Mouse (Mus musculus): Measurements from ENCODE around the gene Epor.

Gene Epor

DNA sequence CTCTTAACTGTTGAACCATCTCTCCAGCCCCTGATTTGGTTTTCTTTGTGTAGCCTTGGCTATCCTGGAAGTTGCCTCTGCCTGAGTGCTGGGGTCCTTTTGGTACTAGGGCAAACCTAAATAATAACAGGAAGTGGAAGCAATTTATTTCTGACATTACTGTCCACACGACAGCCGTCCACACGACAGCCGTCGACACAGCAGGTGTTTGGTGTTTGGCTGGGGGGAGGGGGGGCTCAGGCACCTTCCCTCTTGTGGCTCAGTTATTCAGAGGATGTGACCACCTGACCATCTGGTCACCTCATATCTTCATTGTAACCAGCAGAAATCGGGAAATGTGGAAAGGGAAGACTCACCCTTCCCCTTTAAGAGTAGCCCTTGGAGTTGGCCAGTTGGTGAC lies 5.6 kb upstream of the Epor start:
- no peak for DNase-seq (ENCODE audit: low read depth in 2 of 2, low spot score in 2 of 2)

DNA sequence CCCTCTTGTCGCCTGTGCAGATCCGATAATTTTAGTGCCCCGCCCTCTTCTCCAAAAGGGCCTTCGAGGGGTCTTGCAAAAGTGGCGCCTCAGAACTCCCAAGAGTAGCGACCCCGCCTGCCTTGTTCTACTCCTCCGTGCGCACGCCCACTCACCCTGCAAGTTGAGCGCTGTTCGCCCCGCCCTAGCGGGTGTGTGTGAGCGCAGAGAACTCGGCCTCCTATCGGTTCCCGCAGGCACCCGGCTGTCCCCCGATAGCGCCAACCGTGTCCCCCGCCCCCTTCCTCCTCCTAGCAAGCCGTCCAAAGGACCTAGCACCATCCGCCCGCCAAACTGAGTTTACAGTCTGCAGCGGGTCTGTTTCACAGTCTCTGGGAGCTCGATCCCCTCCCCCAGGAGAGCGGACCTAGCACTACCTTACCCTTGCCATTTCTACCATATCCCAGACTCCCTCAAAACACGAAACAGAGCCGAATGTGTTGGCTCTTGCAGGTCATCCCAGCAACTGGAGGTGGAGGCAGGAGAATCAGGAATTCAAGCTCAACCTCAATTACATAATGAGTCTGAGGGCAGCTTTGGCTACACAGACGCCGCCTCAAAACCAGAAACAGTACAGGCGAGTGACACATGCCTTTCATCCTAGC lies 768 bp downstream of the Epor start:
- peak; percentile 37 to 53 for DNase-seq (ENCODE audit: low read depth in 2 of 2, low spot score in 2 of 2)

DNA sequence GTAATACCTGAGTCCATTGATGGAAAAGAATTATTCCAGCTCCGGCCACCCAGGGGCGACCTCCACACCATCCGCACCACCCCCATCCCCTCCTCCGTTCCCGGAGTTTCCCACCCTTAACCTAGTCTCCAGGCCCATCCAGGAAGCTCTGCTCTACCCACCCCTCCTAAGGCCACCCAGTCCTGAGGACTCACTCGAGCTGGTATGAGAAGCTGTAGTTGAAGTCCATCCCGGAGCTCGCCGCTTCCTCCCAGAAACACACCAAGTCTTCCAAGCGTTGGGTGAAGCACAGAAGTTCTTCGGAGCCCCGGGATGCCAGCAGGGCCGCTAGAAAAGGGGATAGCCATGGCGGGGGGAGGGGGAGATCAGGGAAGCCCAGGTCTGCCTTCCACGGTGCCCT lies 1.3 kb downstream of the Epor start:
- no peak for DNase-seq (ENCODE audit: low read depth in 2 of 2, low spot score in 2 of 2)

DNA sequence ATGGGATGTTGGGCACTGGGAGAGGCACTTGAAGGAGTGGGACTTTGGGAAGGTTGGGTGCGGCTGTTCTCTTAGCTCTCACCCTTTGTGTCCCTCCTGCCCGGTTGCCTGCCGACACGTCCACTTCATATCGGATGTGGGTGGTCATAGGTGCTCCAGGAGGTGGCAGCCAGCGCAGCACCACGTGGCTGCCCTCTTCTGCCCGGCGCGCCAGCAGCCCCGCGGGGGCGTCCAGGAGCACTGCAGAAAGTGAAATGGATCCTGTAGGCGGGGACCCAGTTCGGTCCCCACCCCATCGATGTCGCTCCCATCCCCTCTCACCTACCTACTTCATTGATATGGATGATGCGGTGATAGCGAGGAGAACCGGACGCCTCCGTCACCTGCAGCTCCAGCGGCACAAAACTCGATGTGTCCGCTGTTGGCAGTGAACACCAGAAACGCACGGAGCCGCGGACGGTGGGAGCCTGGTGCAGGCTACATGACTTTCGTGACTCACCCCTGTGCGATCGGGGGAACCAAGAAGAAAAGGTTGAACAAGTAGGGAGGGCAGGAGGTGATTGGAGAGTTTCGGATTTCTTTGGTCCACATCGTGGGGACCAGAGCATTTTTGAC lies 1.8 kb downstream of the Epor start:
- no peak for DNase-seq (ENCODE audit: low read depth in 2 of 2, low spot score in 2 of 2)

DNA sequence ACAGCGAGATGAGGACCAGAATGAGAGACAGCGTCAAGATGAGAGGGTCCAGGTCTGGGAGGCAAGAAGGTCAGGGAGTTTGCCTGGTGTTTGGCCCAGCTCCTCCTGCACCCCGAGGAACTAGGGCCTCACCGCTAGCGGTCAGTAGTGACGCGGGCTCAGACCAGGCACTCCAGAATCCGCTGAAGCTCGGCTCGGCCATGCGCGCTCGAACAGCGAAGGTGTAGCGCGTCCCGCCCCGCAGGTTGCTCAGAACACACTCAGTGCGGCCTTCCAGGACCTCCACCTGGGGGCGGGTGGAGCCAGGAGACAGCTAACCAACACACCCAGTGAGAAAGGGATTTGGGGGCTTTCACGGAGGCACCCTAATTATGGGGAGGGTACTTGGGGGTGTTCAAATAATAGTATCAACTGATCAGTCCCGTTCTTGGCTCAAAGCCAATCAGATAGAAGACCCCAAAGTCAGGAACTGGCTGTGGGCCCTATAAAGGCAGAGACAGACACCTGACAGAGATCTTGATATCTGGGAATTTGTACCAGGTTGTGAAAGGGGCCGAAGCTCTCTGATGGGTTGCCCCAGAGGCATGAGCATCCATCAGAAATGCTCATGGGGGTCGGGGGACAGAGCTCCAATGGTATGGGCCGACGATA lies 2.6 kb downstream of the Epor start:
- no peak for DNase-seq (ENCODE audit: low read depth in 2 of 2, low spot score in 2 of 2)

DNA sequence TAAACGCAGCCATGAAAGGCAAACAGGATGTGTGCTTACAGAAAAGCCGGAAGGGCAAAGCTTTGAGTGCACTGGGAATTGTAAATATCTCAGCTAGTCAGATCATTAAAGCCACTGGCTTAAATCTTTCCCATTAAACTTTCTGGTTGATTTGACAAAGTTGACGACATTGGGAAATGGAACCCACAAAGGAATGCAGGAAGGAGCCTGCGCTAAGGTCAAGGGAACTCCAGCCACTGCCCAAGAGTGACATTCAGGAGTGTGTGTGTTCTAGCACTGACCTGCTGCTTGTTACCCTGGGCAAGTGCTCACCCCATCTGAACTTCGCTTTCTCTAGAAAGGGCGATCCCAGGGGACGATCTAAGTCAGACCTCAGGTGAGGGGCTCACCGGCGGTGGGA lies 3.2 kb downstream of the Epor start:
- DNase-seq (ENCODE audit: low read depth in 2 of 2, low spot score in 2 of 2): no peak

DNA sequence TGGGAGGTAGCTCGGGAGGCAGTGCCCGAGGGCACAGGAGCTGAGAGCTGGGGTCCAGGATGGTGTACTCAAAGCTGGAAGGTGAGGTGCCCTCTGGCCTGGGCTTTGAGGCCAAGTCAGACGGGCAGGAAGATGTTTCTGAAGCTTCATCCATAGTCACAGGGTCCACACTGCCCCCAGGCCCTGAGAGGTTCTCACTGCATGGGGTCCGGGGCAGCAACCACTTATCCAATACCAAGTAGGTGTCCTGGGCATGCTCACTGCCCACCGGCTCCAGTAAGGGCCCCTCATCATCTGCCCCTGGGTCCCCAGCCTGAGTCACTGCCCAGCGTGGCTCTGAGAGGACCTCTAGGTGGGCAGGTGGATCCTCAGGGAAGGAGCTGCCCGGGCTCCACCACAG lies 4.1 kb downstream of the Epor start:
- DNase-seq (ENCODE audit: low read depth in 2 of 2, low spot score in 2 of 2): no peak

DNA sequence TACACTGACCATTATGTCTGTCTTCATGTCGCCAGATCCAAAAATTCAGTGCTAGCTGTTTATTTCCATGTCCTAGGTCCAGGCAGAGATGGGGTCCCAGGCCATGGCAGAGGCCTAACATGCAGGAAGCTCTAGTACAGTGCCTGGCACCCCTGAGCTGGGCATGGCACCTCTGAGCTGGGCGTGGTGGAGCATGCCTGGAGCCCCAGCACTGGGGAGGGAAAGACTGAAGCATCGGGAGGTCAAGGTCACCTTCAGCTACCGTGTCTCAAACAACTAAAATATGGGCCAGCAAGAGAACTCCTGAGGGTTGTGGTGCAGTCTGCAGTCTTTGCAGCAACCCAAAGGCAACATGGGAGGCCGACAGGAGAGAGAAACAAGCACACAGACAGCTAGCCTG lies 4.9 kb downstream of the Epor start:
- no peak for DNase-seq (ENCODE audit: low read depth in 2 of 2, low spot score in 2 of 2)

DNA sequence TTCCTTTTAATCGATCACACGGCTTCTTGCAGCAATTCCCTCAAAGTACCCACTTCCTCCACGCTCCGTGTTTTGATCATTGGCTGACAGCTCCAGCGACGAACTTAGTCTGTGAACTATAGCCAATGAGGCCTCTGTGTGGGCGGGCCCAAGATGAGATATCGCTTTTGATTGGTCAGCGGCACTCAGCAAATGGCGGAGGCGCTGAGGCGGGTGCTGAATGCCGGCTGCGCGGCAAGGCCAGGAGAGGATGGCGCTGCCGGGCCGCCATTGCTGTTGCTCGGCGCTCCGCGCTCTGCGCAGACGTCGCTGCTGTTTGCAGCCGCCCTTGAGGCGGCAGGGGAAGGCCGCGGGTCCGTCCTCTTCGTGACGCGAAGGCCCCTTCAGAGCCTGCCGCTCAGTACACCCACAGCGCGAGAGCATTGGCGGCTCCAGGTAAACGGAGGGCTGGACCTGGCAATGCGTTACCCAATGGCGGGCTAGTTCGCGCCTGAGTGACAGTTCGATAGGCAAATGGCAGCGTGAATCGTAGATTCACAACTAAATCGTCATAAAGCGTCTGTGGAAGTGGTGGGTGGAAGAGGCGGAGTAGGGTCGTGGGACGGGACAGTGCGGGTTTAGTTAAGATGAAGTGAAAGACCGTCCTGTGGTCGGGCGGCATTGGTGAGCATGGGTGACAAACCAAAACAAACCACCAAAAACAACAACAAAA lies 7.6 kb downstream of the Epor start, which contains the start of gene Swsap1:
Gene Swsap1 (plus strand): TSS at position 186 of the 712 bp plus-strand sequence.
- DNase-seq (ENCODE audit: low read depth in 2 of 2, low spot score in 2 of 2): peak; percentile 94 to 98

DNA sequence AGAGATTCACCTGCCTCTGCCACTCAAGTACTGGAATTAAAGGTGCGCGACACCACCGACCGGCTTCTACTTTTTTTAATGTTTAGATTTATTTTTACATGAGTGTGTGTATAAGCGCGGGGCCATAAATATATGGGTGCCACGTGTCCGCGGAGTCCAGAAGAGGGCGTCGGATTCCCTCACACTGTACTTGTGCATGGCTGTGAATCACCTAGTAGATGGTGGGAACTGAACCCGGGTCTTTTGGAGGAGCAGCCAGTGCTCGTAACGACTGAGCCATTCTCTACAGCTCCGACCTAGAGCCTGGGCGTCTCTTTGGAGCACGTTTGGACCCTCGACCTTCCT lies 8.1 kb downstream of the Epor start:
- DNase-seq (ENCODE audit: low read depth in 2 of 2, low spot score in 2 of 2): no peak

DNA sequence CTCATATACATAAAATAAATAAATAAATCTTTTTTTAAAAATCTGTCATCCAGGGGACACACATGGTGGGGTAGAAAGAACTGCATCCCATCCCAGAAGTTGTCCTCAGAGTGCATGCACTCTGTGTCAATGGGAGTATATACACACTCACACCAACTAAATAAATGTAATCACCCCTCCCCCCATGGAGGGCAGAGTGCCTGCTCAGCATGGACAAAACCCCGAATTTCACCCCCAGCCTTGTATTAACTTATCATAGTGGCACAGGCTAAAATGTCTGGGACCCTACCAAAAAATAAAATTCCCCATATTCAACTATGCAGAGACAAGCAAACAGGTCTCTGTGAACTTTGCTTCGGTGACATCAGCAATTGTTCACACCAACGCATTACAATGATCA lies 8.7 kb downstream of the Epor start:
- DNase-seq (ENCODE audit: low read depth in 2 of 2, low spot score in 2 of 2): no peak

DNA sequence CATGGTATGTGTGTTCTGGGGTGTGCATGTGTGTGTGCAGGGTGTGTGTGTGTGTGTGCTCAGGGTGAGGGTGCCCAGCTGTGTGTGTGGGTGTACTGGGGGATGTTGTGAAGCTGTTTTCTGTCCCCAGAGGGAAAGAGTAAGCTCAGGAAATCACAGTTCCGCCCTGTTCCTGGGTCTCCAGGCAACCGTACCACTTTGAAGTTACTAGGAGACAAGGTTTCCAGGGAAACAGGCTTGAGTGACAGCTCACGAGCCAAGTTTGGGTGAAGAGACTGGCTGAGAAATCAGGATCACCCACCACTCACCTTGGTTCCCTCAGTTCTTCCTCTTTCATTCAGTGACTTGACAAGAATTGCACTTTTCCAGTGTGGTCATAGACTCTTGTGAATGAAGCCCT lies 9.7 kb downstream of the Epor start:
- no peak for DNase-seq (ENCODE audit: low read depth in 2 of 2, low spot score in 2 of 2)

DNA sequence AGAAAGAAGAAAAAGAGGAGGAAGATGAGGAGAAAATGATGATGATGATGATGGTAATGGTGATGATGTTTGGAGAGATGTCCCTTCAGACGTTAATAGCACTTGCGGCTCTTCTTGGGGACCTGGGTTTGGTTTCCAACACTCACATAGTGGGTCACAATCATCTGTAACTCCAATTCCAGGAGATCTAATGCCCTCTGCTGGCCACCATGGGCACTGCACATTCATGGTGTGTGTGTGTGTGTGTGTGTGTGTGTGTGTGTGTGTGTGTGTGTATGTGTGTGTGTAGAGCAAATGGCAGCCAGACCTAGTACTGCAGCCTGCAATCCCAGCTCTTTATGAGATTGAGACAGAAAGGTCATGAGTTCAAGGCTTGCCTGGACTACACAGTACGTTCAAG lies 11.3 kb downstream of the Epor start:
- peak in 1 of 2 experiments; percentile 24 for DNase-seq (ENCODE audit: low read depth in 2 of 2, low spot score in 2 of 2)

DNA sequence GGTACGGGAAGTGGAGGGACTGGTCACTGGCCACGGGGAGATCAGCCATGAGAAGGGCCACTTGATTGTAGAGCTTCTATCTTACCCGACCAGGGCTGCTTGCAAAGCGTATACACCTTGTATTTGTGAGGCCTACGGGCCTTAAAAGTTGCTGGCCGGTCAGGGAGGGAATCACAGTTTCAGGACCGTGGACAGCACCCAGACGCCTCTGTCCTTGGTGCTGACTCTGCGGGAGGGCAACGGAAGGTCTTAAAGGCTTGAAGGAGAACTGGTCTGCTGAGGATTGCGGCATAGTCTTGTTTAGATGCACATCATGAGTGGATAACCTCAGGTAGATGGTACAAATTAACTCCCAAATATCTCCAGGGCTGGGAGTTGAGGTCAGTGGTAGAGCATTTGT lies 13.0 kb downstream of the Epor start:
- peak; percentile 56 to 63 for DNase-seq (ENCODE audit: low read depth in 2 of 2, low spot score in 2 of 2)

DNA sequence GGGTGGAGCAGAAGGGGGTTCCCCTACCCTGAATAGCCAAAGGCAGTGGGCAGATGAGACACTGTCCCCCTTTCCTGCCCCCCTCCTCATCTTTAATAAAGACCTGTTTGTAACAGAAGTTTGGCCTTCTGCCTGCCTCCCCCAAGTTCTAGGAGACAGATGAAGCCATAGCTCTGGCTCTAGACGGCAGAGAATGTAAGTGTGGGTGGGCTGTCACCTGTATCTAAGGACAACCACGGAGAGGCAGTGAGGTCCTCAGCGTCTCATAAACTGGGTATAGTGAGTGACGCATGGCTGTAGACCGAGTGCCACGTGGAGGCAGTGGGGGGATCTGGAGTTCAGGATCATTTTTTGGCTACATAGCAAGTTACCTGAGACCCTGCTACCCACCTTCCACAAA lies 14.5 kb downstream of the Epor start:
- no peak for DNase-seq (ENCODE audit: low read depth in 2 of 2, low spot score in 2 of 2)

DNA sequence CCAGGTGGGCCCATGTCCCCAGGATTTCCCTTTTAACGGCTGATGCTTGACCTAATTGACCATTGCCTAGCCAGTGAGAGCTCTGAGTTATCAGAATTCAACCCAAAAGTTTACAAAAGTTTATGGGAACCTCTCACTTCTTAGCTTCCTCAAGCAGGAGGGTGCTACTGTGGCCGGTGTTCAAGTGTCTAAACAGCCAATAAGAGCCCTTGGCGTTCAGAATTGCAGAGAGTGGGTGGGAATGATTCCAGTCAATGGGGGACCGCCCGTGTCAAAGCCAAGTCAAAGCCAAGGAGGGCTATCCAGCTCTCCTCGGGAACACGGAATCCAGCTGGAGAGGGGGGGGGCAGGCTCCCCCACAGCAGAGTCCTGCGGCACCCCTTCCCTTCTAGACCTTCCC lies 15.2 kb downstream of the Epor start:
- DNase-seq (ENCODE audit: low read depth in 2 of 2, low spot score in 2 of 2): no peak

DNA sequence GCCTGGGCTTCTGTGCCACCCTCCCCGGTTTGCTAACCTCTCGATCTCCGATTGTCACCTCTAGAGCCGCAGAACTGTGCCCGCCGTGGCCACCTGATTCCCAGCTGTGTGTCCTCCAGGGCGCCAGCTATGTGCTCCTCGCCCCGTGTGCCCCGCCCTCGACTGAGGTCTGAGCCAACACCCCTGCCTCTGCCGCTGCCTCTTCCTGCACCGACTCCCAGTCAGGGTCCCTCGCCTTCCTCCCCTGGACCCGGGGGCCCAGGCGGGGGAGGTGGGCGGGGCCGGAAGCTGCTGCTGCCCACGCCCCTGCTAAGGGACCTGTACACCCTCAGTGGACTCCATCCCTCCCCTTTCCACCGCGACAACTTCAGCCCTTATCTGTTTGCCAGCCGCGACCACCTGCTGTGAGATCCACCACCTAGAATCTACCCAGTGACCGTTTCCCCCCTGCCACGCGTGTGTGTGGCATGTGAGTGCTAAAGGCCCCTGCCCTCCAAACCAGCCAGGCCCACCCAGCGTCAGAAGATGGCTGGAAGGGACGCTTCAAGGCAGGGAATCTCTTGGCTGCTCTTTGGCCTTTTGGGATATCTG lies 15.7 kb downstream of the Epor start:
- DNase-seq (ENCODE audit: low read depth in 2 of 2, low spot score in 2 of 2): no peak

DNA sequence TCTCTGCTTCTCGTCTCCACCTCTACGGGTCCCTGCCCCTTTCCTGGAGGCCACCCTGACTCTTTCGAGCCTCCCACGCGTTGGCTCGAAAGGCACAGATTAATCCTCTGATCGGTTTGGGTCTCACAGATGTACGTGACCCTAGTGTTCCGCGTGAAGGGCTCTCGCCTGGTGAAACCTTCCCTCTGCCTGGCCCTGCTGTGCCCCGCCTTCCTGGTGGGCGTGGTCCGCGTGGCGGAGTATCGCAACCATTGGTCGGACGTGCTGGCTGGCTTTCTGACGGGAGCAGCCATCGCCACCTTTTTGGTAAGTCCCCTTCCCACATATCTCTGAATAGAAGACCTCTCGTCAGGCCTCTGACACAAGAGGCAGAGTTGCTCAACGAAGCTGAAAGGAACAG lies 19.0 kb downstream of the Epor start:
- DNase-seq (ENCODE audit: low read depth in 2 of 2, low spot score in 2 of 2): no peak

DNA sequence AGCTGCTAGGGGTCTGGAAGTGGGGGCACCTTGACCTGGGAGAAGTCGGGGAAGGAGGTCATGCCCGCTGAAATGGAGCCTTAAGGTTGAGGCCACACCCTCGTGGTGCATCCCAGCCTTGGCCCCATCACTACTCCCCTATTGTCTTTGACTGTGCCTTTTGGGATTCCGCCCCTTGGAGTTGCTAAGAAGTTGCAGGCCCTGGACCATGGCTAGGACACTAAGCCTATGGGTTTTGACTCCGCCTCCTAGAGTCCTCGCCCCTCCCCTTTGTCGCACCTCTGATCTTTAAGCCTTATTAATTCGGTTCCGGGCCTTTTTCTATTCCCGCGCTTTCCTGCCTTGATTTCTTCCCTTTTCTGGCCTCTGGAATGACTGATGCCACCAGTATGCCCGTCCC lies 19.7 kb downstream of the Epor start:
- DNase-seq (ENCODE audit: low read depth in 2 of 2, low spot score in 2 of 2): no peak

DNA sequence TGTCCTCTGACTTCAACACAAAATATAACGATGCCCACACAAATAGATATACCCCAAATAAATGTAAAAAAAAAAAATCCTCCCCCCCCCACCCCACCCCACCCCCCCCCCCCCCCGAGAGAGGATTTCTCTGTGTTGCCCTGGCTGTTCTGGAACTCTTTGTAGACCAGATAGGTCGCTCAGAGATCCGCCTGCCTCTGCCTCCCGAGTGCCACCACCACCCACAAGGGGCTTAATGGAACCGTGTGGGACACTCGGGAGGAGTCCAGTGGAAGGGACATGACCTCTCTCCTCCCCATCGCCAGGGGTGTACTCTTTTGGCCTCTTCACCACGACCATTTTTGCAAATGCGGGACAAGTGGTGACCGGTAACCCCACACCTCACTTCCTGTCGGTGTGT lies 20.3 kb downstream of the Epor start:
- DNase-seq (ENCODE audit: low read depth in 2 of 2, low spot score in 2 of 2): no peak

DNA sequence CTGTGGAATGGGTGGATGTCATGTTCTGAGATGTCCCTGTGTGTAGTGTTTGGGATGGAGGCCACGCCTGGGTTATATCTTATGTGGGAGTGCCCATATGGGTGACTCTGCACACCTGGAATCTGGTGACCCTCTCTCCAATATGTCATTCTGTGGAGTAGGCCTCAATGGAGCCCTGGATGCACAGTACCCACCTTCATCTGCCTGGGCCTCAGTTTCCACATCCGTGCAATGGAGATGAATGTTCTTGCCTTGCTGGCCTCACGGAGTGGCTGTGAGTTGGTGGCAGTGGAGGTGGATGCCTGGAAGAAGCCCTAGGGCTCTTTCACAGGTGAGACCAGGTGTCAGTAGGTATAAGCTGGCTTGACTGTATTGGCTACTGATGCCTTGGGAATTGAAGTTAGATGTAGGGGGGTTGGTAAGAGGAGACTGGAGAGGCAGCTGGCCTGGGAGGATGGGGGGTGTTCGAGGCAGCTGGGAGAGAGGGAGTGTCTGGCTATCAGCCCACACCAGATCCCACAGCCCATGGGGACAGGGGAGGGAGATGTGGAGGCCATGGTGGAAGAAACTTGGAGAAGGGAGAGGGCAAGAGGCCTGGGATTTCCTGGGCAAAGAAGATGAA lies 25.0 kb downstream of the Epor start:
- DNase-seq (ENCODE audit: low read depth in 2 of 2, low spot score in 2 of 2): no peak
